Mouse (Mus musculus) bone marrow macrophage, adult 2 months (primary cell): ENCODE measurements at regions not wholly inside any gene's neighbourhood (a gene's known extent, or its start where the extent isn't known, plus 50 kb on each side); places are given as distances from the start of the nearest gene placed in this dataset.

Experiments
- CTCF ChIP-seq: IDR thresholded peaks from 2 replicates; pipeline ENCODE4 v1.5.1; 2012; ENCODE audit warnings: low read depth, mild to moderate bottlenecking, low read length, moderate library complexity
- POLR2A ChIP-seq: IDR thresholded peaks from 2 replicates; pipeline ENCODE4 v1.6.1; 2012; ENCODE audit warnings: mild to moderate bottlenecking, low read depth, low read length, borderline replicate concordance

DNA sequence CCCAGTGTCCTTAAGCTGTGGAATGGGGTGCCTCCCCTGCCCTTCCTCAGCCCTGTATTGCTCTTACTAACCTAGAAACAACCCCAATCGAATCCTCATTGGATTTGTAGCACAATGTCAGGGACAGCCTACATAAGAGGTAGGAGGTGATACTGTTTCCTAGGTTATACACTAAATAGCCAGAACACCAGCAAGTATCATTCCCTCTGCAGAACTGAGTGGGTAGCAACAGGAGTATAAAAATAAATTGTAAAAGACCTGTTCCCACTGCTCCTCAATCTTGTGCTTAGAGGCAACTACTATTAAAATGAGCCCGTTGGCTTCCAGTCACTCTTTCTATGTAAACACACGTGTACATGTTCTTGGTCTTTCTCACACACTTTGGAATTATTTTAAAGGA is 52.2 kb upstream of the Tnfaip3 start:
- TF ChIP-seq POLR2A (no peak), CTCF (no peak)
